Mouse (Mus musculus): ENCODE results near the gene Ptpn7.

DNA sequence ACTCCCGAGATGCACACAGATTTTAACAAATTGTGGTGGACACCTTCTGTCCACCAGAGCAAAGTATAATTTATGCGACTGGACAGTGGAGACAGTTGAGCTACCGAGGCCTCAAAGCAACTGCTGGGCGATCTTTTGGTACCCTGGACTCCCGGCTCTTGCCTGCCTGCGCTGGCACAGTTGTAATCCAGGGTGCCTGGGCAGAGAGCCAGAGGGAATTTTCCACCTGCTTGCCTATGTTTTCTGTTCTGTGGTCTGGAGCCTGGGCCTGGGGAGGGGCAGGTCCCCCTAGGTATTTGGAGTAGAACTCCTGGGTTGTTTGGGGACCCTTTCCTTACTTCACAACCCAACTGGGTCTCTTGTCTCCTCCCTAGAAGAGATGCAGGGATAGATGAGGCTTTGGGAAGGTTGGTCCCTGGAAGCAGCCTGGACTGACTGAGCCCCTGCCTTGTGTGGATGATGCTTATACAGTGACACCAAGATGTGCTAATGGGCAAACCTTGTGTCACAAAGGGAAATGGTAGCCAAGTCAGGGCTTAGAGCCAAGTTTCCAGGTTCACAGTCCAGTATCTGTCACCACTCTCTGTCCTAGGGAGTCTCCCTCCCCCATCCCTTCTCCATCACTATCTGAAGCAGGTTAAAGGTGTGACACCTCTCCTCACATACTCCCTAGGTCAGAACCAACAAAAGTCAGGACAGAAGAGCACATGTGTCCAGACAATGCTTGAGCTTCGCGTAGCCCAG lies 49.6 kb downstream of the Ptpn7 start:
- TF ChIP-seq CTCF (IDR thresholded peaks at IDR 0.05; ENCODE audit: borderline replicate concordance, control insufficient read depth, extremely low read depth, insufficient read depth, low read length, poor library complexity) = no peak
- no peak for TF ChIP-seq POLR2A (IDR thresholded peaks at IDR 0.05; ENCODE audit: control insufficient read depth, extremely low read depth, insufficient read depth, low read length, poor library complexity)
